In the genomic region with DNA sequence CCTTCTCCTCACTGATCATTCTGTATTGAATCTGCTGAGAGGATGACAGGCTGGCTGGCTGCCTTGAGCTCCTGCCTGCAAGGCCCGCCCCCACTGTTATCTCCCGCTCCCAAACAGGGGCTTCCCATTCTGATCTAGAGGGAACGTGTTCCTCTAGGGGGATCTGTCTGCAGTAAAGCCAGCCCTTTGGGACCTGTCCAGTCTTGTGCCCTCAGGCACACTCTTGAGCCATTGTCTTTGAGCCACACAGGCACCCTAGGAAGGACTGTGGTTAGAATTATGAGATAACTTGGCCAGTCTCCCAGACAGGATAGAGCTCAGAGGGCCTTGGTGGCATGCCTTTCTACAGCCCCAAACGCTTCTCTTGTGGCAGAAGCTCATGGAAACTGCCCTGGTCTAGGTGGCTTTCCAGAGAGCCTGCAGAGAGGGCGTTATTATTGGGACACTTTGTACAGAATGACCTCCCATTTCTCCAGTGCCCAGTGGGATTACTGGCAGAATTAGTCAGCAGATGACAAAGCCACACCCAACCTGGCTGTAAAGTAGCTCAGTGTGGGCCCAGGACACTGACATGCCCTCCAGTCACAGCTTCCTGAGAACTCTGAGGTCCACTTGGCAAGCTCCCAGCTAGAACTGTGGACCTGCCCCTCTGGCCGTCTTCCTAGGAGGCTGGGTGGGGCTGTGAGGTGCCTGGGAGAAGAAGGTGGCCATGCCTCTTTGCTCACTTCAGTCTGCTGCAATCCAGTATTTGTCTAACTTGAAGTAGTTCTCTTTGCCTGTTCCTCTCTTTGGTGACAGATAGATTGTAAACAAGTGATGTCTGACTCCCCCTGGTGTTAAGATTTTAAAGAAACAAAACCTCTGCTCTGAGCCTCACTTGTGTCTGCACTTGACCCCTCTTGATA, we compare ENCODE assay signal across 8 mouse cellular contexts. TPM values are rescaled to one million over a fixed set of nuclear protein-coding genes. Genes with fewer than 3 reads are reported as not detected.
DNase-seq lines count a peak whose midpoint lies in the region; TF ChIP-seq lines count a peak whose summit lies in the region.

No protein-coding gene starts in this region.

- H3ac ChIP-seq in myocyte (ENCODE audit: control insufficient read depth, insufficient read length) = no peak overlapping the region

- peak; percentile 22 for DNase-seq in right cerebral cortex, postnatal 14 days
- DNase-seq in right cerebral cortex, postnatal 25 days = no peak
- DNase-seq in adrenal gland, postnatal 14 days = peak; percentile 91
- peak; percentile 60 for DNase-seq in fibroblast of lung, adult 2 months (ENCODE audit: low read depth)
- peak; percentile 71 for DNase-seq in heart, postnatal 25 days (ENCODE audit: low spot score)
- peak; percentile 38 to 47 for DNase-seq in layer of hippocampus, postnatal 10 days (ENCODE audit: low spot score in 2 of 2)
- peak; percentile 49 to 69 for DNase-seq in urinary bladder, postnatal 4 days (ENCODE audit: low spot score in 2 of 2)

- H3K4me2 ChIP-seq in myocyte (ENCODE audit: low read depth) = peak overlapping the region; percentile 31

- H3K36me3 ChIP-seq in myocyte (ENCODE audit: control insufficient read depth, insufficient read depth) = no peaks in the 10 kb centered on the region

- no peak for TF ChIP-seq POLR2A in myocyte (IDR thresholded peaks at IDR 0.05; ENCODE audit: insufficient read length, low read depth)

- no peaks in the 10 kb centered on the region for H3K79me2 ChIP-seq in myocyte (ENCODE audit: control insufficient read depth, insufficient read depth)

- H3K27me3 ChIP-seq in myocyte (ENCODE audit: control insufficient read depth, insufficient read depth, insufficient read length) = no peaks in the 10 kb centered on the region

- H3K4me3 ChIP-seq in myocyte = no peak overlapping the region

- intact Hi-C loops in heart, postnatal 25 days (cut with DNase I) = loop anchor here (1.0 to 5.0 kb wide), 2 partner anchors 116 to 150 kb away; no protein-coding TSS in a partner anchor

TF ChIP-seq in myocyte, 11 proteins besides CTCF, POLR2A, EP300 and RAD21:
- TF ChIP-seq TCF12 (IDR thresholded peaks at IDR 0.05; ENCODE audit: insufficient read depth, poor library complexity, severe bottlenecking) = no peak
- no peak for TF ChIP-seq USF1 (IDR thresholded peaks at IDR 0.05; ENCODE audit: low read depth)
- TF ChIP-seq E2F4 (IDR thresholded peaks at IDR 0.05; ENCODE audit: insufficient read depth) = no peak

RNA-seq across cellular contexts. Expression of gene Cpsf3, which starts 57.9 kb away (rescaled TPM):
- total RNA-seq in adrenal gland, postnatal 14 days (2021) = 63.3 and 77.7 TPM in 2 replicates
- total RNA-seq in heart, postnatal 25 days (2021) = 10 to 100 TPM; 33.8 to 34.5 TPM
- total RNA-seq in layer of hippocampus, postnatal 10 days (2021) = 10 to 100 TPM; 53.1 to 56.8 TPM
- 50.5 TPM for polyA plus RNA-seq in myocyte (2012; fragmentation: generic; extraction: Trizol)

RNA-seq across cellular contexts. Expression of gene Itgb1bp1, which starts 58.8 kb away (rescaled TPM):
- total RNA-seq in adrenal gland, postnatal 14 days (2021) = 70.1 and 70.4 TPM in 2 replicates
- 10 to 100 TPM; 40.9 to 49.7 TPM for total RNA-seq in heart, postnatal 25 days (2021)
- total RNA-seq in layer of hippocampus, postnatal 10 days (2021) = 10 to 100 TPM; 39.5 to 43.0 TPM
- polyA plus RNA-seq in myocyte (2012; fragmentation: generic; extraction: Trizol) = 45.4 TPM
